Mouse (Mus musculus) B cell, adult (primary cell): ENCODE results near the gene Olfr559. TPM values are rescaled to one million over a fixed set of nuclear protein-coding genes. Genes with fewer than 3 reads are reported as not detected.

ENCODE experiments used
- total RNA-seq: library from RNA; stranded (reverse); gene quantifications from 4 replicates; pipeline ENCODE4 v1.2.4, GENCODE M21; 2023; ENCODE audit not compliant: inconsistent age

Gene Olfr559
- not detected in 4 replicates for total RNA-seq

DNA sequence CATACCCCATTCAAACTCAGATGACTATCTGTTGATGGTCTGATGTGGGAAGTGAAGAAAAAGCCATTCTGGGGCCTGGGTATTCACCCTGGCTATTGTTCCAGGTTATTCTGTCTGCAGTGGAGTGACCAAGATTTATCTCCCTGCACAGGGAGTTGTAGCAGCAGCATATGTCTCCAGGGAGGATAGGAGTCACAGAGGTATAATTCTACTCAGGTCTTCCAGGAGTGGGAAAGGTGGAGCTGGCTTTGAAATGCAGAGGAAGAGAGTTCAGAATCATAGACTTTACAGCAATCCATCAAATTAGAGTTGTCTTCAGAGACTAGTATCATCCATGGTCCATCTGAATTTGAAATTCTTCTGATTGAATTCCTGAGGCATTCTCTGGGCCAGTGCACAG lies at the start of gene Olfr559:
Gene Olfr559, minus strand, starts transcription at position 101 of the 400 bp plus-strand sequence.

DNA sequence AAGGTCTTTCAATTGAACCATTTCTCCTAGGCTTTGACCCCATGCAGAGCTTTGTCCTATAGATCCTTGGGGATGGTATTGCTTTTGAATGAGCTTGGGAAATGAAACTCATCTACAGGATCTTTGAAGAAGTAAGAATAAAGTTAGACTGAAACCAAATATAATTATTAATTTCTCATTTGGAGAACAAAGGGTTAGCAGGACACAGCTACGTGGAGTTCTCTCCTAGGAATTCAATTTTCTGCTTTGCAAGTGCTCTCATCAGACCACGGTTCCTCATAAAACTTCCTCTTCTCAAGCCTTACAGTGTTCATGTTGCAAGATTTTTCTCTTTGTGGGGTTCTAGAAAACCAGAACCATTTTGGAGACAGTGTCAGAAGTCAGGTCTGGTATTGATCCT lies 43.6 kb upstream of the Olfr559 start, which contains the start of gene Olfr561:
Gene Olfr561, plus strand, starts transcription at position 301 of the 400 bp plus-strand sequence.

DNA sequence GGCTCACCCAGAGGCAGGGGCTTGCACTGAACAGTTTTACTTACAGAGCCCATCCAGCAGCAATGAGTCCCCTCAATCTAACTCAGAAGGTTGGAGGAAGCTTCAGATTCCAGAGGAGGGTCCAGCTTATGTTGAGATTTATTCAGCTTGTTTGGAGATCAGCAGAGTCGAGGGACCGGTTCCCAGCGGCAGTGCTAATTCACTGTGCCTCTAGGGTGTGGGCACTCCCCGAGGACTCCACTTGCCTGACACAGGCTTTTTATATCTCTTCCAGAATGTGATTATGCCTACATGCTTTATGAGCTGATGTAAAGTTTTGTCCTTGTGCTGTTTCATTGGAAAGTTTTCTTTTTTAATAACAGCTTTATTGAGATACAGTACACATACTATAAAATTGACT lies 32.0 kb upstream of the Olfr559 start, which contains the start of the genes Olfr560 and Olfr78:
Gene Olfr560, minus strand, starts transcription at position 101 of the 400 bp plus-strand sequence.
Gene Olfr78, minus strand, starts transcription at position 206 of the 400 bp plus-strand sequence.

DNA sequence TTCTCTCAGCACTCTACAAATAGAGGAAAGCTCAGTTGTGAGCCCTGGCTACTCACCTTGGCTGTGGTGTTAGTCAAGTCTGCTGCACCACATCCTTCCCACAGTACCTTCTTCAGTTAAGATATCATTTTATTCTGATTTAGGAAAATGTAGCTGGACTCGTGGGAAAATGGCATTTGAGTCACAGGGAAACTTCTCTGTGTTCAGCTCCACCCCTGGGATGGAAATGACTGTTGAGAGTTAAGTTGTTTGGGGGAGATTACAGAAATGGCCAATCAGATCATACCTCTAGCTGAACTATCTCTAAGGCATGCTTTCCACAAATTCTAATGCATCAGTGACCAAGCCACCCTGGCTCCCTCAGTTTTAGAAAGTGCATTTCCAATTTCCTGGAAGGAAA lies 8.3 kb downstream of the Olfr559 start, which contains the start of gene Olfr33:
Gene Olfr33, minus strand, starts transcription at position 101 of the 400 bp plus-strand sequence.

DNA sequence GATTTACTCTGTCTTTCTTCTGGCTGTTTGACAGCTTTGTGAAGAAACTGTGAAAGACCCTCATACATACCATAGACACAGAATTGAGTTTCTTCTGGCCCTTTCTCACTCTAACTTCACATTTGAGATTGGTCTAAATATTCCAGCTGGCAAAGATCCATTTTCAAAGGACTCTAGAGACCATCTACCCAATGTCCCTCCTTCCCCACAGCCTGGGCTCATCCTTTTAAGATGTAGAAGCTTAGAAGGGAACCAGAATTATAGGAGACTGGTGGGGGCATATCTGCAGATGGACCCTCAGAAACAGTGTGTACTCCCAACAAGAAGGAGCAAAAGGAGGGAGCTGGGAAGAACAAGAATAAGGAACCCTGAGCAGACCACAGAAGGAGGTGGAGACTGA lies 25.4 kb downstream of the Olfr559 start, which contains the start of gene Olfr558:
Gene Olfr558, plus strand, starts transcription at position 301 of the 400 bp plus-strand sequence.

DNA sequence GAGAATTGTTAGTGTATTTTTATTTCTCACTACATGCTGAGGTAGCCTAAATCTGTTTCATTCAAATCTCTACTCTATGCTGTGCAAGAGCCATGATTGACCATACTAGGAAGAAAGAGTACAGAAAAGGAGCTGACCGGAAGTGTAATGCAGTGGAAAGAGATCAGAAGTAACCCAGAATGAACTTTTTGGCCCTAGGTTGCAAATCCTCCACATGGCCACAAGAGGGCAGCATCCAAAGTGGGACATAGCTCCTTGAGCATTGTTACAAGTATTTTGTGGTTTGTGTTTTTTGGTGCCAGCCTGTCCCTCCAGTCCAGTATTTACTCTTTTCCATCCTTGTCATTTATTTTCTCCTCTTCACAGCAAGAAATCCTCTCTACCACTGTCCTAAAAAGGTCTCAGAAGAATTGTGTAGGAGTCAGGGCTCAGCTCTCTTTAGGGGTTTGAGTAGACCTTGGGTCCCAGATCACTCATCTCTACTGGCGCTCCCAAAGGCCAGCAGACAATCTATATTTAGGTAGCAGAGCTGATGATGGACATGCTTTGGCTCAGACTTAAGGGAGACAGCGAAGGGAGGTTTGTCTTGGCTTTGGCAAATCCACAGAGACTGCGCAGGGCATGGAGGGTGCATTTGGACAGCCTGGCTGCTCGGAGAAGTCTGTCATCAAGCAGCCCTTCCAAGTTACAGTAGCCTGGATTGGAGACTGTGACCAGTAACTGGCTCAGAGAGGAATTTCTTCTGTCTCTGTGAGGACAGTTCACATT lies 31.7 kb downstream of the Olfr559 start, which contains the start of gene Olfr557:
Gene Olfr557, plus strand, starts transcription at position 553 of the 768 bp plus-strand sequence.

DNA sequence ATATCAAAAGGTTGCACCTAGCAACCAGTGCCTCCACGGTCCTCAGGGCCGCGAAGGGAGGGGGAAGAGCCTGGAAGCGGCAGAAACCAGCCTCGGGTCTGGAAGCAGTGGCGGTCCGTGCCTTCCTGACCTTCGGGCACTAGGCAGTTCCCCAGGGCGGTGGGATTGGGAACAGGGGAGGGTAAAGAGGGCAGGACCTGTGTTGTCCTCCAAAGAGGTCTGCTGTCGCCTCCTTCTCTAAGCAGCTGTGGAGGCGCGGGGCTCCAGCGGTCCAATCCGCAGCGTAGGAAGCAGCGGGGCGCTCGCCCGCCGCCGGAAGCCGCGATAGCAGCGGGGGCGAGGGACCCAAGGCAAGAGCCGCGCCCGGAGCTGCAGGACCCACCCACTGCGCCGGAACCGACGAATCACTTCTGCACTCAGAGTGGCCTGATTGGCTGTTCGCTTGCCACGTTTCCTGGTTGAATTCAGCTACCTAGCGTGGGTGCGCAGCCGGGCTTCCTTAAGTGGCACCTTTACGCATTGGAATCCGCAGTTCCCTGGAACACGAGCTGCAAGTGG lies 40.3 kb downstream of the Olfr559 start, which contains the start of gene Trim68:
Gene Trim68, minus strand, starts transcription at position 384 of the 558 bp plus-strand sequence.

Other genes with a start within 250 kb of the Olfr559 start
- not detected in 4 replicates for gene Olfr543, start 245.8 kb downstream of the Olfr559 start, total RNA-seq
- not detected in 4 replicates for gene Olfr544, start 239.2 kb downstream of the Olfr559 start, total RNA-seq
- not detected in 4 replicates for gene Olfr545, start 227.9 kb downstream of the Olfr559 start, total RNA-seq
- not detected in 4 replicates for gene Olfr547, start 192.7 kb downstream of the Olfr559 start, total RNA-seq
- not detected in 4 replicates for gene Olfr548-ps1, start 186.6 kb downstream of the Olfr559 start, total RNA-seq
- gene Olfr549, start 177.6 kb downstream of the Olfr559 start, total RNA-seq: not detected in 4 replicates
- gene Trim21, start 162.0 kb downstream of the Olfr559 start, total RNA-seq: 33.8 to 44.8 TPM (median 38.9 TPM) in 4 replicates
- not detected in 4 replicates for gene Olfr550, start 156.0 kb downstream of the Olfr559 start, total RNA-seq
- not detected in 4 replicates for gene Olfr551, start 135.6 kb downstream of the Olfr559 start, total RNA-seq
- gene Olfr552, start 129.7 kb downstream of the Olfr559 start, total RNA-seq: 0.16 to 0.18 TPM in 2 of 4 replicates, not detected in the others
- gene Olfr553, start 109.3 kb downstream of the Olfr559 start, total RNA-seq: not detected in 4 replicates
- gene Olfr554, start 89.1 kb downstream of the Olfr559 start, total RNA-seq: not detected in 4 replicates
- not detected in 4 replicates for gene Olfr555, start 68.7 kb downstream of the Olfr559 start, total RNA-seq
- not detected in 4 replicates for gene Olfr556, start 62.6 kb downstream of the Olfr559 start, total RNA-seq
- 17.1 to 19.9 TPM (median 18.1 TPM) in 4 replicates for gene Trim68, start 40.2 kb downstream of the Olfr559 start, total RNA-seq
- not detected in 4 replicates for gene Olfr557, start 31.6 kb downstream of the Olfr559 start, total RNA-seq
- gene Olfr558, start 25.3 kb downstream of the Olfr559 start, total RNA-seq: not detected in 4 replicates
- gene Olfr33, start 8.4 kb downstream of the Olfr559 start, total RNA-seq: not detected in 4 replicates
- not detected in 4 replicates for gene Olfr560, start 31.9 kb upstream of the Olfr559 start, total RNA-seq
- gene Olfr78, start 32.0 kb upstream of the Olfr559 start, total RNA-seq: not detected in 4 replicates
- gene Olfr561, start 43.7 kb upstream of the Olfr559 start, total RNA-seq: not detected in 4 replicates
- gene Olfr564, start 76.0 kb upstream of the Olfr559 start, total RNA-seq: not detected in 4 replicates
- gene Olfr566, start 131.3 kb upstream of the Olfr559 start, total RNA-seq: not detected in 4 replicates
- not detected in 4 replicates for gene Olfr568, start 149.6 kb upstream of the Olfr559 start, total RNA-seq
- gene Olfr569, start 163.4 kb upstream of the Olfr559 start, total RNA-seq: not detected in 4 replicates
- gene Olfr570, start 167.1 kb upstream of the Olfr559 start, total RNA-seq: not detected in 4 replicates
- 0.10 to 0.19 TPM in 2 of 4 replicates, not detected in the others for gene Olfr571, start 190.0 kb upstream of the Olfr559 start, total RNA-seq
- not detected in 4 replicates for gene Olfr572, start 196.9 kb upstream of the Olfr559 start, total RNA-seq
- gene Olfr573-ps1, start 215.1 kb upstream of the Olfr559 start, total RNA-seq: not detected in 4 replicates
- gene Olfr574, start 221.0 kb upstream of the Olfr559 start, total RNA-seq: not detected in 4 replicates
- not detected in 4 replicates for gene Olfr575, start 231.3 kb upstream of the Olfr559 start, total RNA-seq
- not detected in 4 replicates for gene Olfr576, start 235.2 kb upstream of the Olfr559 start, total RNA-seq
- gene Olfr577, start 248.5 kb upstream of the Olfr559 start, total RNA-seq: not detected in 4 replicates